Mouse (Mus musculus) limb, embryonic 15.5 days (tissue): ENCODE measurements around the gene Uap1l1. TPM values are rescaled to one million over a fixed set of nuclear protein-coding genes. Genes with fewer than 3 reads are reported as not detected.
"Not testable (repeated sequence)": the region's sequence is repeated elsewhere in the genome, so short reads cannot be mapped to it uniquely, and the experiment has no call there.

ENCODE experiments used
- ATAC-seq: fragments of 200-750 bp; cut with Nextera tagmentation; 2 replicates; pipeline ENCODE4 v1.8.0; 2017; ENCODE audit warnings: low read depth, moderate TSS enrichment; ENCODE audit not compliant: insufficient number of reproducible peaks, low FRiP score, low TSS enrichment
- H3K27ac ChIP-seq: fragments of 300-500 bp; sonication (generic); 2 replicates; pipeline ENCODE4 v1.5.1; 2015; ENCODE audit warnings: moderate library complexity, mild to moderate bottlenecking, inconsistent platforms
- H3K27me3 ChIP-seq: fragments of 300-500 bp; sonication (generic); 2 replicates; pipeline ENCODE4 v1.6.1; 2015; ENCODE audit warnings: inconsistent platforms
- H3K36me3 ChIP-seq: fragments of 300-500 bp; sonication (generic); 2 replicates; pipeline ENCODE4 v1.6.1; 2015; ENCODE audit warnings: inconsistent platforms
- H3K4me1 ChIP-seq: fragments of 300-500 bp; sonication (generic); 2 replicates; pipeline ENCODE4 v1.6.1; 2015; ENCODE audit warnings: inconsistent platforms
- H3K4me2 ChIP-seq: fragments of 300-500 bp; sonication (generic); 2 replicates; pipeline ENCODE4 v1.6.1; 2015; ENCODE audit warnings: mild to moderate bottlenecking, inconsistent platforms
- H3K4me3 ChIP-seq: fragments of 300-500 bp; sonication (generic); 2 replicates; pipeline ENCODE4 v1.5.1; 2015; ENCODE audit warnings: mild to moderate bottlenecking, inconsistent platforms
- H3K9ac ChIP-seq: fragments of 300-500 bp; sonication (generic); 2 replicates; pipeline ENCODE4 v1.6.1; 2015; ENCODE audit warnings: inconsistent platforms
- H3K9me3 ChIP-seq: fragments of 300-500 bp; sonication (generic); 2 replicates; pipeline ENCODE4 v1.6.1; 2016; ENCODE audit warnings: inconsistent platforms
- WGBS: fragments of 180-500 bp; shearing (Covaris S2); methylation state at CpG from one replicate; pipeline ENCODE4 v1.1.7; 2015; 5-methylcytosine and 5-hydroxymethylcytosine counted together
- polyA plus RNA-seq: library from polyadenylated mRNA; unstranded; fragments of >200 nt; fragmentation: Nextera tagmentation; extraction: Ambion mirVana; gene quantifications from 2 replicates; pipeline ENCODE4 v1.2.1, GENCODE M21; 2015

The Uap1l1 gene
- 16.9 and 23.6 TPM in 2 replicates for polyA plus RNA-seq

- under 1% methylated on average over 54 of the region's 54 CpGs for whole genome bisulfite sequencing
- Histone ChIP-seq H3K27ac (peak within 1 kb of the TSS; percentile 59; the same call in 1 of the 2 replicates), H3K27me3 (peaks cover 23% of the 10 kb centered on the region)
Observed at GRCm38 (mm10) chr2:25365091-25365761, at the start of gene Uap1l1. Uap1l1 (minus strand) TSS chr2:25365682.

GRCm38 (mm10) chr2:25413436-25413835, 48.0 kb upstream of the Uap1l1 start:
- H3K36me3 ChIP-seq = peaks cover 12% of the 10 kb centered on the region; the same call in 1 of the 2 replicates
- not testable (repeated sequence) for H3K27ac ChIP-seq, H3K4me2 ChIP-seq, ATAC-seq, H3K9ac ChIP-seq, H3K4me3 ChIP-seq, H3K9me3 ChIP-seq, H3K27me3 ChIP-seq, H3K4me1 ChIP-seq

More at GRCm38 (mm10) chr2:25365091-25365761, at the start of gene Uap1l1:
- Histone ChIP-seq H3K4me2 (peak within 1 kb of the TSS; percentile 97), H3K9me3 (no peaks in the 10 kb centered on the region), H3K9ac (peak within 1 kb of the TSS; percentile 67), H3K36me3 (0 out of 2 replicates have a peak, but pooled peaks cover 4% of the 10 kb centered on the region), H3K4me1 (peaks cover 3% of the 10 kb centered on the region), H3K4me3 (peak within 1 kb of the TSS; percentile 63)
- peak; percentile 71 for ATAC-seq

- Histone ChIP-seq H3K4me3 (no peak overlapping the region), H3K9ac (no peak overlapping the region), H3K27ac (no peak overlapping the region), H3K36me3 (peaks cover 12% of the 10 kb centered on the region; the same call in 1 of the 2 replicates), H3K4me2 (no peak overlapping the region), H3K27me3 (peaks cover 43% of the 10 kb centered on the region), H3K9me3 (no peaks in the 10 kb centered on the region), H3K4me1 (no peaks in the 10 kb centered on the region)
- no peak for ATAC-seq
- 81% methylated on average over 10 of the region's 10 CpGs for whole genome bisulfite sequencing
Observed at GRCm38 (mm10) chr2:25408908-25409307, 43.4 kb upstream of the Uap1l1 start.

GRCm38 (mm10) chr2:25403994-25404393, 38.5 kb upstream of the Uap1l1 start:
- Histone ChIP-seq H3K27me3 (peaks cover 88% of the 10 kb centered on the region), H3K27ac (no peak overlapping the region), H3K9me3 (no peaks in the 10 kb centered on the region), H3K9ac (no peak overlapping the region), H3K4me2 (peak overlapping the region; percentile 82; the same call in 1 of the 2 replicates), H3K4me3 (peak overlapping the region; percentile 64; the same call in 1 of the 2 replicates), H3K36me3 (0 out of 2 replicates have a peak, but pooled peaks cover 6% of the 10 kb centered on the region), H3K4me1 (peaks cover 21% of the 10 kb centered on the region)
- 78% methylated on average over 4 of the region's 4 CpGs for WGBS
- ATAC-seq = no peak

- H3K9me3 ChIP-seq = no peaks in the 10 kb centered on the region
- peak overlapping the region; percentile 64 for H3K4me3 ChIP-seq
- H3K27me3 ChIP-seq = peaks cover 93% of the 10 kb centered on the region
- H3K4me1 ChIP-seq = peaks cover 21% of the 10 kb centered on the region
- ATAC-seq = 0 out of 2 replicates have a peak, but pooled peaks have one; percentile 25
- peak overlapping the region; percentile 55 for H3K9ac ChIP-seq
- no peaks in the 10 kb centered on the region for H3K36me3 ChIP-seq
- WGBS = 1% methylated on average over 53 of the region's 54 CpGs
- H3K27ac ChIP-seq = no peak overlapping the region
- peak overlapping the region; percentile 82 for H3K4me2 ChIP-seq
Observed at GRCm38 (mm10) chr2:25402972-25403601, 37.6 kb upstream of the Uap1l1 start.

GRCm38 (mm10) chr2:25402377-25402971, 37.0 kb upstream of the Uap1l1 start:
- 0 out of 2 replicates have a peak, but pooled peaks have one; percentile 5 for ATAC-seq
- no peaks in the 10 kb centered on the region for H3K9me3 ChIP-seq

GRCm38 (mm10) chr2:25400764-25401163, 35.3 kb upstream of the Uap1l1 start:
- Histone ChIP-seq H3K9ac (no peak overlapping the region), H3K27me3 (peaks cover 98% of the 10 kb centered on the region), H3K36me3 (no peaks in the 10 kb centered on the region), H3K4me2 (no peak overlapping the region; the same call in 1 of the 2 replicates), H3K27ac (no peak overlapping the region), H3K4me1 (peaks cover 28% of the 10 kb centered on the region), H3K4me3 (peak overlapping the region; percentile 9), H3K9me3 (no peaks in the 10 kb centered on the region)
- no peak for ATAC-seq
- 3% methylated on average over 17 of the region's 17 CpGs for WGBS

More at GRCm38 (mm10) chr2:25402377-25402971, 37.0 kb upstream of the Uap1l1 start:
- Histone ChIP-seq H3K27me3 (peaks cover 96% of the 10 kb centered on the region), H3K27ac (no peak overlapping the region), H3K4me1 (peaks cover 21% of the 10 kb centered on the region), H3K9ac (no peak overlapping the region), H3K4me2 (peak overlapping the region; percentile 82), H3K4me3 (peak overlapping the region; percentile 64), H3K36me3 (no peaks in the 10 kb centered on the region)
- WGBS = under 1% methylated on average over 13 of the region's 13 CpGs

GRCm38 (mm10) chr2:25400291-25400690, 34.8 kb upstream of the Uap1l1 start:
- no peak overlapping the region for H3K9ac ChIP-seq
- peaks cover 98% of the 10 kb centered on the region for H3K27me3 ChIP-seq
- no peak overlapping the region; the same call in 1 of the 2 replicates for H3K4me2 ChIP-seq
- H3K27ac ChIP-seq = no peak overlapping the region
- H3K4me3 ChIP-seq = no peak overlapping the region; the same call in 1 of the 2 replicates
- peaks cover 32% of the 10 kb centered on the region for H3K4me1 ChIP-seq
- H3K9me3 ChIP-seq = no peaks in the 10 kb centered on the region
- no peaks in the 10 kb centered on the region for H3K36me3 ChIP-seq
- WGBS = 24% methylated on average over 16 of the region's 16 CpGs
- no peak for ATAC-seq

GRCm38 (mm10) chr2:25399051-25399450, 33.6 kb upstream of the Uap1l1 start, which contains the start of gene Npdc1:
Npdc1 (plus strand) TSS chr2:25399351.
- no peak for ATAC-seq
- WGBS = 63% methylated on average over 8 of the region's 8 CpGs

GRCm38 (mm10) chr2:25398065-25398464, 32.6 kb upstream of the Uap1l1 start:
- H3K27ac ChIP-seq = no peak overlapping the region
- ATAC-seq = no peak
- H3K36me3 ChIP-seq = no peaks in the 10 kb centered on the region
- WGBS = 85% methylated on average over 7 of the region's 7 CpGs
- H3K9me3 ChIP-seq = no peaks in the 10 kb centered on the region
- H3K4me1 ChIP-seq = peaks cover 38% of the 10 kb centered on the region
- no peak overlapping the region for H3K4me3 ChIP-seq
- no peak overlapping the region for H3K9ac ChIP-seq
- peaks cover 90% of the 10 kb centered on the region for H3K27me3 ChIP-seq
- H3K4me2 ChIP-seq = no peak overlapping the region

More at GRCm38 (mm10) chr2:25399051-25399450, 33.6 kb upstream of the Uap1l1 start, which contains the start of gene Npdc1:
- peaks cover 43% of the 10 kb centered on the region for H3K4me1 ChIP-seq
- no peak within 1 kb of the TSS for H3K9ac ChIP-seq
- H3K27me3 ChIP-seq = peaks cover 100% of the 10 kb centered on the region
- no peaks in the 10 kb centered on the region for H3K9me3 ChIP-seq
- no peaks in the 10 kb centered on the region for H3K36me3 ChIP-seq
- H3K27ac ChIP-seq = no peak within 1 kb of the TSS
- no peak within 1 kb of the TSS for H3K4me2 ChIP-seq
- no peak within 1 kb of the TSS for H3K4me3 ChIP-seq

GRCm38 (mm10) chr2:25397010-25397409, 31.5 kb upstream of the Uap1l1 start:
- ATAC-seq = no peak
- H3K4me1 ChIP-seq = peaks cover 31% of the 10 kb centered on the region
- H3K27ac ChIP-seq = no peak overlapping the region
- H3K9ac ChIP-seq = no peak overlapping the region
- no peaks in the 10 kb centered on the region for H3K36me3 ChIP-seq
- H3K4me3 ChIP-seq = no peak overlapping the region
- H3K4me2 ChIP-seq = no peak overlapping the region
- H3K27me3 ChIP-seq = peaks cover 86% of the 10 kb centered on the region
- WGBS = 35% methylated on average over 1 of the region's 1 CpGs
- no peaks in the 10 kb centered on the region for H3K9me3 ChIP-seq
